Mouse (Mus musculus): ENCODE measurements at regions not wholly inside any gene's neighbourhood (a gene's known extent, or its start where the extent isn't known, plus 50 kb on each side); places are given as distances from the start of the nearest gene placed in this dataset.
A peak's percentile ranks its signal among the peaks of the same experiment; 100 is the strongest.

- no peak for ATAC-seq (replicated peaks; ENCODE audit: extremely low read depth, insufficient read depth, low FRiP score)
- Histone ChIP-seq H3K9me3 (replicated peaks; ENCODE audit: control insufficient read depth, low read length) (no peaks in the 10 kb centered on the region), H3K27ac (ENCODE audit: low read length) (no peak overlapping the region), H3K9ac (ENCODE audit: low read length) (no peak overlapping the region), H3K4me3 (ENCODE audit: low read length) (no peak overlapping the region), H3K27me3 (ENCODE audit: control insufficient read depth, insufficient read depth, low read length) (peaks cover 13% of the 10 kb centered on the region), H3K36me3 (ENCODE audit: control insufficient read depth, insufficient read depth) (no peaks in the 10 kb centered on the region), H3K4me1 (ENCODE audit: control insufficient read depth, insufficient read depth, low read length) (0 out of 2 replicates have a peak, but pooled peaks cover 2% of the 10 kb centered on the region), H3K4me2 (ENCODE audit: low read depth, low read length) (no peak overlapping the region)
- 74% methylated on average over 8 of the region's 8 CpGs for WGBS
Observed at GRCm38 (mm10) chr5:119053738-119054137, 493.3 kb downstream of the Med13l start.

GRCm38 (mm10) chr5:119054393-119054792 lies 493.9 kb downstream of the Med13l start:
- Histone ChIP-seq H3K4me2 (ENCODE audit: low read depth, low read length) (no peak overlapping the region), H3K9me3 (replicated peaks; ENCODE audit: control insufficient read depth, low read length) (no peaks in the 10 kb centered on the region), H3K36me3 (ENCODE audit: control insufficient read depth, insufficient read depth) (no peaks in the 10 kb centered on the region), H3K27ac (ENCODE audit: low read length) (no peak overlapping the region), H3K4me1 (ENCODE audit: control insufficient read depth, insufficient read depth, low read length) (0 out of 2 replicates have a peak, but pooled peaks cover 2% of the 10 kb centered on the region), H3K4me3 (ENCODE audit: low read length) (no peak overlapping the region), H3K27me3 (ENCODE audit: control insufficient read depth, insufficient read depth, low read length) (peaks cover 13% of the 10 kb centered on the region), H3K9ac (ENCODE audit: low read length) (no peak overlapping the region)
- 58% methylated on average over 6 of the region's 6 CpGs for WGBS
- ATAC-seq (replicated peaks; ENCODE audit: extremely low read depth, insufficient read depth, low FRiP score): no peak

GRCm38 (mm10) chr5:119055430-119055829 lies 495.0 kb downstream of the Med13l start:
- ATAC-seq (replicated peaks; ENCODE audit: extremely low read depth, insufficient read depth, low FRiP score): no peak
- Histone ChIP-seq H3K9me3 (replicated peaks; ENCODE audit: control insufficient read depth, low read length) (no peaks in the 10 kb centered on the region), H3K27me3 (ENCODE audit: control insufficient read depth, insufficient read depth, low read length) (peaks cover 13% of the 10 kb centered on the region), H3K9ac (ENCODE audit: low read length) (no peak overlapping the region), H3K27ac (ENCODE audit: low read length) (no peak overlapping the region), H3K4me3 (ENCODE audit: low read length) (no peak overlapping the region), H3K4me2 (ENCODE audit: low read depth, low read length) (no peak overlapping the region), H3K36me3 (ENCODE audit: control insufficient read depth, insufficient read depth) (no peaks in the 10 kb centered on the region), H3K4me1 (ENCODE audit: control insufficient read depth, insufficient read depth, low read length) (0 out of 2 replicates have a peak, but pooled peaks cover 2% of the 10 kb centered on the region)
- 12% methylated on average over 12 of the region's 12 CpGs for WGBS

- H3K4me2 ChIP-seq (ENCODE audit: low read depth, low read length): no peak overlapping the region
- no peak overlapping the region for H3K9ac ChIP-seq (ENCODE audit: low read length)
- H3K4me3 ChIP-seq (ENCODE audit: low read length): no peak overlapping the region
- no peaks in the 10 kb centered on the region for H3K9me3 ChIP-seq (replicated peaks; ENCODE audit: control insufficient read depth, low read length)
- H3K4me1 ChIP-seq (ENCODE audit: control insufficient read depth, insufficient read depth, low read length): 0 out of 2 replicates have a peak, but pooled peaks cover 2% of the 10 kb centered on the region
- ATAC-seq (replicated peaks; ENCODE audit: extremely low read depth, insufficient read depth, low FRiP score): no peak
- no peaks in the 10 kb centered on the region for H3K36me3 ChIP-seq (ENCODE audit: control insufficient read depth, insufficient read depth)
- WGBS: 83% methylated on average over 4 of the region's 4 CpGs
- peak overlapping the region; percentile 30; the same call in 1 of the 2 replicates for H3K27ac ChIP-seq (ENCODE audit: low read length)
- peaks cover 17% of the 10 kb centered on the region for H3K27me3 ChIP-seq (ENCODE audit: control insufficient read depth, insufficient read depth, low read length)
Observed at GRCm38 (mm10) chr5:119057813-119058212, 497.3 kb downstream of the Med13l start.

- Histone ChIP-seq H3K9me3 (replicated peaks; ENCODE audit: control insufficient read depth, low read length) (no peaks in the 10 kb centered on the region), H3K4me1 (ENCODE audit: control insufficient read depth, insufficient read depth, low read length) (0 out of 2 replicates have a peak, but pooled peaks cover 2% of the 10 kb centered on the region), H3K4me2 (ENCODE audit: low read depth, low read length) (no peak overlapping the region), H3K4me3 (ENCODE audit: low read length) (no peak overlapping the region), H3K27me3 (ENCODE audit: control insufficient read depth, insufficient read depth, low read length) (peaks cover 13% of the 10 kb centered on the region), H3K27ac (ENCODE audit: low read length) (peak overlapping the region; percentile 41), H3K36me3 (ENCODE audit: control insufficient read depth, insufficient read depth) (no peaks in the 10 kb centered on the region), H3K9ac (ENCODE audit: low read length) (no peak overlapping the region)
- peak; percentile 28; the same call in 1 of the 2 replicates for ATAC-seq (replicated peaks; ENCODE audit: extremely low read depth, insufficient read depth, low FRiP score)
- WGBS: 42% methylated on average over 10 of the region's 10 CpGs
Observed at GRCm38 (mm10) chr5:119058231-119058851, 497.9 kb downstream of the Med13l start.

- Histone ChIP-seq H3K36me3 (ENCODE audit: control insufficient read depth, insufficient read depth) (no peaks in the 10 kb centered on the region), H3K27ac (ENCODE audit: low read length) (peak overlapping the region; percentile 41), H3K27me3 (ENCODE audit: control insufficient read depth, insufficient read depth, low read length) (peaks cover 7% of the 10 kb centered on the region), H3K9ac (ENCODE audit: low read length) (no peak overlapping the region), H3K4me2 (ENCODE audit: low read depth, low read length) (no peak overlapping the region), H3K4me3 (ENCODE audit: low read length) (no peak overlapping the region), H3K9me3 (replicated peaks; ENCODE audit: control insufficient read depth, low read length) (no peaks in the 10 kb centered on the region), H3K4me1 (ENCODE audit: control insufficient read depth, insufficient read depth, low read length) (0 out of 2 replicates have a peak, but pooled peaks cover 2% of the 10 kb centered on the region)
- 86% methylated on average over 2 of the region's 2 CpGs for WGBS
- ATAC-seq (replicated peaks; ENCODE audit: extremely low read depth, insufficient read depth, low FRiP score): no peak
Observed at GRCm38 (mm10) chr5:119059223-119059622, 498.7 kb downstream of the Med13l start.

GRCm38 (mm10) chr5:119060886-119061285 lies 500.4 kb downstream of the Med13l start:
- H3K4me1 ChIP-seq (ENCODE audit: control insufficient read depth, insufficient read depth, low read length): no peaks in the 10 kb centered on the region
- no peak overlapping the region for H3K27ac ChIP-seq (ENCODE audit: low read length)
- ATAC-seq (replicated peaks; ENCODE audit: extremely low read depth, insufficient read depth, low FRiP score): no peak
- 72% methylated on average over 4 of the region's 4 CpGs for WGBS
- H3K4me3 ChIP-seq (ENCODE audit: low read length): no peak overlapping the region
- H3K4me2 ChIP-seq (ENCODE audit: low read depth, low read length): no peak overlapping the region
- no peaks in the 10 kb centered on the region for H3K36me3 ChIP-seq (ENCODE audit: control insufficient read depth, insufficient read depth)
- H3K9me3 ChIP-seq (replicated peaks; ENCODE audit: control insufficient read depth, low read length): no peaks in the 10 kb centered on the region
- peaks cover 5% of the 10 kb centered on the region; the same call in 1 of the 2 replicates for H3K27me3 ChIP-seq (ENCODE audit: control insufficient read depth, insufficient read depth, low read length)
- no peak overlapping the region for H3K9ac ChIP-seq (ENCODE audit: low read length)

- Histone ChIP-seq H3K4me2 (ENCODE audit: low read depth, low read length) (no peak overlapping the region), H3K4me1 (ENCODE audit: control insufficient read depth, insufficient read depth, low read length) (no peaks in the 10 kb centered on the region), H3K4me3 (ENCODE audit: low read length) (no peak overlapping the region), H3K27me3 (ENCODE audit: control insufficient read depth, insufficient read depth, low read length) (0 out of 2 replicates have a peak, but pooled peaks cover 5% of the 10 kb centered on the region), H3K9ac (ENCODE audit: low read length) (no peak overlapping the region), H3K27ac (ENCODE audit: low read length) (no peak overlapping the region), H3K36me3 (ENCODE audit: control insufficient read depth, insufficient read depth) (no peaks in the 10 kb centered on the region), H3K9me3 (replicated peaks; ENCODE audit: control insufficient read depth, low read length) (no peaks in the 10 kb centered on the region)
- WGBS: 90% methylated on average over 11 of the region's 11 CpGs
- ATAC-seq (replicated peaks; ENCODE audit: extremely low read depth, insufficient read depth, low FRiP score): no peak
Observed at GRCm38 (mm10) chr5:119062478-119062877, 502.0 kb downstream of the Med13l start.

- Histone ChIP-seq H3K4me2 (ENCODE audit: low read depth, low read length) (no peak overlapping the region), H3K9ac (ENCODE audit: low read length) (no peak overlapping the region), H3K4me3 (ENCODE audit: low read length) (no peak overlapping the region), H3K36me3 (ENCODE audit: control insufficient read depth, insufficient read depth) (no peaks in the 10 kb centered on the region), H3K4me1 (ENCODE audit: control insufficient read depth, insufficient read depth, low read length) (no peaks in the 10 kb centered on the region), H3K27ac (ENCODE audit: low read length) (no peak overlapping the region), H3K9me3 (replicated peaks; ENCODE audit: control insufficient read depth, low read length) (no peaks in the 10 kb centered on the region), H3K27me3 (ENCODE audit: control insufficient read depth, insufficient read depth, low read length) (no peaks in the 10 kb centered on the region)
- no peak for ATAC-seq (replicated peaks; ENCODE audit: extremely low read depth, insufficient read depth, low FRiP score)
- 76% methylated on average over 6 of the region's 6 CpGs for WGBS
Observed at GRCm38 (mm10) chr5:119066666-119067065, 506.2 kb downstream of the Med13l start.

All from heart, embryonic 16.5 days (tissue).